Mouse (Mus musculus): ENCODE data around the gene Akap14.
"Not testable (repeated sequence)": the region's sequence is repeated elsewhere in the genome, so short reads cannot be mapped to it uniquely, and the experiment has no call there.

Gene Akap14

GRCm38 (mm10) chrX:37168742-37169141 is at the start of gene Akap14:
Gene Akap14 (minus strand): TSS chrX:37168842.
- no peak for DNase-seq (ENCODE audit: extremely low spot score)

- DNase-seq (ENCODE audit: extremely low spot score): no peak
Observed at GRCm38 (mm10) chrX:37210941-37211340, 42.3 kb upstream of the Akap14 start, which contains the start of gene Gm9. Gene Gm9 (minus strand): TSS chrX:37211041.

GRCm38 (mm10) chrX:37198676-37199075 is 30.0 kb upstream of the Akap14 start:
- no peak for DNase-seq (ENCODE audit: extremely low spot score)

- DNase-seq (ENCODE audit: extremely low spot score): peak; percentile 14
Observed at GRCm38 (mm10) chrX:37191744-37192379, 23.2 kb upstream of the Akap14 start.

GRCm38 (mm10) chrX:37191105-37191743 is 22.6 kb upstream of the Akap14 start, which contains the start of the genes Ndufa1 and Rnf113a1:
Gene Ndufa1 (minus strand): TSS chrX:37191163.
Gene Rnf113a1 (plus strand): TSS chrX:37191245.
- DNase-seq (ENCODE audit: extremely low spot score): peak; percentile 77

- DNase-seq (ENCODE audit: extremely low spot score): peak; percentile 1
Observed at GRCm38 (mm10) chrX:37190755-37191104, 22.1 kb upstream of the Akap14 start.

GRCm38 (mm10) chrX:37184401-37184800 is 15.8 kb upstream of the Akap14 start:
- DNase-seq (ENCODE audit: extremely low spot score): not testable (repeated sequence)

- DNase-seq (ENCODE audit: extremely low spot score): peak; percentile 38
Observed at GRCm38 (mm10) chrX:37167085-37167484, 1.6 kb downstream of the Akap14 start.

- no peak for DNase-seq (ENCODE audit: extremely low spot score)
Observed at GRCm38 (mm10) chrX:37163115-37163514, 5.5 kb downstream of the Akap14 start.

- DNase-seq (ENCODE audit: extremely low spot score): no peak
Observed at GRCm38 (mm10) chrX:37161169-37161568, 7.5 kb downstream of the Akap14 start.

- no peak for DNase-seq (ENCODE audit: extremely low spot score)
Observed at GRCm38 (mm10) chrX:37157839-37158238, 10.8 kb downstream of the Akap14 start.

- DNase-seq (ENCODE audit: extremely low spot score): no peak
Observed at GRCm38 (mm10) chrX:37144954-37145353, 23.7 kb downstream of the Akap14 start.

- not testable (repeated sequence) for DNase-seq (ENCODE audit: extremely low spot score)
Observed at GRCm38 (mm10) chrX:37144498-37144897, 24.1 kb downstream of the Akap14 start.

GRCm38 (mm10) chrX:37141732-37142131 is 26.9 kb downstream of the Akap14 start:
- DNase-seq (ENCODE audit: extremely low spot score): no peak

GRCm38 (mm10) chrX:37126671-37127358 is 41.8 kb downstream of the Akap14 start, which contains the start of gene Nkap:
Gene Nkap (plus strand): TSS chrX:37126795.
- DNase-seq (ENCODE audit: extremely low spot score): peak; percentile 78

GRCm38 (mm10) chrX:37125511-37125910 is 43.1 kb downstream of the Akap14 start:
- no peak for DNase-seq (ENCODE audit: extremely low spot score)

GRCm38 (mm10) chrX:37120212-37120611 is 48.4 kb downstream of the Akap14 start:
- DNase-seq (ENCODE audit: extremely low spot score): no peak

GRCm38 (mm10) chrX:37119585-37119984 is 49.1 kb downstream of the Akap14 start:
- DNase-seq (ENCODE audit: extremely low spot score): no peak

- no peak for DNase-seq (ENCODE audit: extremely low spot score)
Observed at GRCm38 (mm10) chrX:37117085-37117484, 51.6 kb downstream of the Akap14 start.

GRCm38 (mm10) chrX:37110881-37111193 is 57.8 kb downstream of the Akap14 start:
- no peak for DNase-seq (ENCODE audit: extremely low spot score)

- peak; percentile 89 for DNase-seq (ENCODE audit: extremely low spot score)
Observed at GRCm38 (mm10) chrX:37110193-37110880, 58.3 kb downstream of the Akap14 start, which contains the start of gene Upf3b. Gene Upf3b (minus strand): TSS chrX:37110322.

GRCm38 (mm10) chrX:37109526-37110192 is 59.0 kb downstream of the Akap14 start:
- DNase-seq (ENCODE audit: extremely low spot score): no peak
